Mouse (Mus musculus): Measurements from ENCODE around the gene Carnmt1.

GRCm38 (mm10) chr19:18695116-18695515 lies 24.6 kb downstream of the Carnmt1 start:
- no peak for TF ChIP-seq CTCF (conservative IDR thresholded peaks at IDR 0.05; ENCODE audit: insufficient read depth, insufficient read length, low read depth, low read length)
- TF ChIP-seq POLR2A (IDR thresholded peaks at IDR 0.05; ENCODE audit: low read depth, low read length): no peak

Data from kidney, adult 2 months (tissue).